Mouse (Mus musculus): ENCODE measurements around the gene Gdf15. TPM values are rescaled to one million over a fixed set of nuclear protein-coding genes. Genes with fewer than 3 reads are reported as not detected.
A peak's percentile ranks its signal among the peaks of the same experiment; 100 is the strongest.

Gdf15 gene
- polyA plus RNA-seq, 1 experiment from 2014 or later: 0.17 TPM

DNA sequence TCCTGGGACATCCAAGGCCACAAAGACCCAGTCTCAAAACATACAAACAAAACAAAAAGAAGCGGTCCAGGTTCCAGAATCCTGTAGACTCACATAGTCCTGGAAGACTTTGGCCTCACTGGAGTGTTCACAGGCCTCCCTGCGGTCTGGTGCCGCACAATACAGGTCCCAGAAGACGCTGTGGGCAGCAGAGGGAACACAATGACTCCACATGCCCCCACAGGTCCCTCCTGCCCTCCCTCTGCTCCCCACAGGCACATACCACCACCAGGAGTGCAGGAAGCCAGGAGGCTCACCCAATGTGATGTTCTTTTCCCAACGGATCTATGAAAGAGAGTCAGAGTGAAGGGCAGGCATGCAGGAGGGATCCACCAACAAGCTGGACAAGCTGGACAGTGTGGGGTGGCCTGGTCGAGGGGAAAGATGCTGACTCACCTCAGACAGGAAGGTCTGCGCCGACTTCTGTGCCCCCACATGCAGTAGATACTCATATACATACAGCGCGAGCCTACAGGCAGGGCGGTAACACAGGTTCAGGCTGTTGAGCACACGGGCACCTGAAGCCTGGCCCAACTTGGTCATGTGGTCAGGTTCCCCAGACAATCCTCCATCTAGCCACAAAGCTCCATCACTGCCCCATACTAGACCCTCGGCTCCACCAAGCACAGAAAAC, 30.0 kb downstream of the Gdf15 start:
- Histone ChIP-seq H3K4me2 (replicated peaks; ENCODE audit: low read depth, low read length) (no peak overlapping the region), H3K27me3 (ENCODE audit: control insufficient read depth, insufficient read depth, low read length) (no peaks in the 10 kb centered on the region), H3K9me3 (ENCODE audit: control insufficient read depth, low read depth, low read length) (peaks cover 4% of the 10 kb centered on the region; the same call in 1 of the 2 replicates), H3K27ac (ENCODE audit: low read length) (no peak overlapping the region), H3K4me3 (ENCODE audit: low read depth, low read length) (no peak overlapping the region), H3K4me1 (ENCODE audit: control insufficient read depth, insufficient read depth, low read length) (peaks cover 42% of the 10 kb centered on the region; the same call in 1 of the 2 replicates), H3K36me3 (ENCODE audit: control insufficient read depth, insufficient read depth, low read length) (peaks cover 12% of the 10 kb centered on the region; the same call in 1 of the 2 replicates), H3K9ac (replicated peaks; ENCODE audit: low read depth, low read length) (no peak overlapping the region)
- ATAC-seq (ENCODE audit: insufficient number of reproducible peaks, insufficient read depth, low FRiP score, low read depth): no peak
- WGBS: 94% methylated on average over 13 of the region's 13 CpGs

DNA sequence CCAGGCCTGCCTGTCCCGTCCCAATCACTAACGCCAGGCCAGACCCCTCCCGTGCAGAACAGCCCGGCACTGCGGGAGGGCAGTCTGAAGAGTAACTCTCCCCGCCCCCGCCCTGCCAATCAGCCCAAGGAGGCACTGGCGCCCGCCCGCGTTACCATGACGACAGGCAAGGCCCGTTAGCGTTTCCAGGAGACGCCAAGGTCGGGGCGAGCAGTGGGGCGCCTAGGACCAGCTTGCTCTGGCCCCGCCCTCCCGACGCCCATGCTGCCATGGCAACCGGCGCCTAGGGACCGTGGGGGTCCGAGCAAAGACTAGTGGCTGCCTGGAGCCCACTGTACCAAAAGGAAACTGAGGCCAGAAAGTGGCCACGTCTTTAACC, 31.0 kb downstream of the Gdf15 start:
- H3K9me3 ChIP-seq (ENCODE audit: control insufficient read depth, low read depth, low read length): peaks cover 4% of the 10 kb centered on the region; the same call in 1 of the 2 replicates
- no peak overlapping the region for H3K4me3 ChIP-seq (ENCODE audit: low read depth, low read length)
- H3K36me3 ChIP-seq (ENCODE audit: control insufficient read depth, insufficient read depth, low read length): peaks cover 18% of the 10 kb centered on the region; the same call in 1 of the 2 replicates
- peaks cover 45% of the 10 kb centered on the region; the same call in 1 of the 2 replicates for H3K4me1 ChIP-seq (ENCODE audit: control insufficient read depth, insufficient read depth, low read length)
- no peaks in the 10 kb centered on the region for H3K27me3 ChIP-seq (ENCODE audit: control insufficient read depth, insufficient read depth, low read length)
- peak overlapping the region; percentile 55; the same call in 1 of the 2 replicates for H3K27ac ChIP-seq (ENCODE audit: low read length)
- 2% methylated on average over 26 of the region's 26 CpGs for WGBS
- no peak overlapping the region for H3K9ac ChIP-seq (replicated peaks; ENCODE audit: low read depth, low read length)
- peak overlapping the region; percentile 40 for H3K4me2 ChIP-seq (replicated peaks; ENCODE audit: low read depth, low read length)
- ATAC-seq (ENCODE audit: insufficient number of reproducible peaks, insufficient read depth, low FRiP score, low read depth): peak; percentile 49; the same call in 1 of the 2 replicates

DNA sequence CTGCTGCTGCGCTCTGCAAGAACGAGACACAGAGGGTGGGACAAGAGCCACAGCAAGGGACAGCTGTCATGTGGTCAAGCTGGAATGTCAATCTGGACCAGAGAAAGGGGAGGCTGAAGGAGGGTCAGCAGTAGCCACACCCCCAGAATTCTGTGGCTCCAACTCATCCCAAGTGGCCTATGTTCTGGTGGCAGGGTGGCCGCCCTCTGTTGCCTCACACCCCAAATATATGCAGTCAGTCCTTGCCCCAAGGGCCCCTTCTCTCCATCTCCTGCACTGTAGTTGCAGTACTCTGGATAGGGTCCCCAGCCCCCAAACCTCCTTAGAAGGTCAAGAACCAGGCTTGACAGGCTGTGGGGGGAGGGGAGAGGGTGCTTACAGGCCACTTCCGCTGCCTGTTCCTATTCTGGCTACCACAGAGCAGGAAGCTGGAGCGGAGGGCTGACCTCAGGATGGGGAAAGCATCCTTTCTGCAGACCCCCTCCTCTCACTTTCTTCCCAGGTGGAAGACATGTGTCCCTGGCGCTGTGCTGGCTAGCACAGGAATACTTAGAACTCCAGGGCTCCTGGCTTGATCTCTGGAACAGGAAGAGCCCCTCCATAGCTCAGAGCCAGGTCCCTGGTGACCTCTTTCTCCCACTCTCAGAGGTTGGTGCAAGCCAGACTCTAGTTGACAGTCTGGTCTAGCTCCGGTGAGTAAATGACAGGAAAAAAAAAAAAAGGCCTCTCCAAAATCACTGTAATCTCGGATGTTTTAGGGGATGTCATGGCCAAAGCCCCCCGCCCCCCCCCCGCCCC, 31.6 kb downstream of the Gdf15 start:
- peaks cover 4% of the 10 kb centered on the region; the same call in 1 of the 2 replicates for H3K9me3 ChIP-seq (ENCODE audit: control insufficient read depth, low read depth, low read length)
- peak overlapping the region; percentile 40 for H3K4me2 ChIP-seq (replicated peaks; ENCODE audit: low read depth, low read length)
- no peak for ATAC-seq (ENCODE audit: insufficient number of reproducible peaks, insufficient read depth, low FRiP score, low read depth)
- H3K4me3 ChIP-seq (ENCODE audit: low read depth, low read length): no peak overlapping the region; the same call in 1 of the 2 replicates
- peaks cover 23% of the 10 kb centered on the region; the same call in 1 of the 2 replicates for H3K36me3 ChIP-seq (ENCODE audit: control insufficient read depth, insufficient read depth, low read length)
- H3K27me3 ChIP-seq (ENCODE audit: control insufficient read depth, insufficient read depth, low read length): no peaks in the 10 kb centered on the region
- 24% methylated on average over 10 of the region's 10 CpGs for WGBS
- peak overlapping the region; percentile 55; the same call in 1 of the 2 replicates for H3K27ac ChIP-seq (ENCODE audit: low read length)
- H3K4me1 ChIP-seq (ENCODE audit: control insufficient read depth, insufficient read depth, low read length): peaks cover 45% of the 10 kb centered on the region; the same call in 1 of the 2 replicates
- no peak overlapping the region for H3K9ac ChIP-seq (replicated peaks; ENCODE audit: low read depth, low read length)

DNA sequence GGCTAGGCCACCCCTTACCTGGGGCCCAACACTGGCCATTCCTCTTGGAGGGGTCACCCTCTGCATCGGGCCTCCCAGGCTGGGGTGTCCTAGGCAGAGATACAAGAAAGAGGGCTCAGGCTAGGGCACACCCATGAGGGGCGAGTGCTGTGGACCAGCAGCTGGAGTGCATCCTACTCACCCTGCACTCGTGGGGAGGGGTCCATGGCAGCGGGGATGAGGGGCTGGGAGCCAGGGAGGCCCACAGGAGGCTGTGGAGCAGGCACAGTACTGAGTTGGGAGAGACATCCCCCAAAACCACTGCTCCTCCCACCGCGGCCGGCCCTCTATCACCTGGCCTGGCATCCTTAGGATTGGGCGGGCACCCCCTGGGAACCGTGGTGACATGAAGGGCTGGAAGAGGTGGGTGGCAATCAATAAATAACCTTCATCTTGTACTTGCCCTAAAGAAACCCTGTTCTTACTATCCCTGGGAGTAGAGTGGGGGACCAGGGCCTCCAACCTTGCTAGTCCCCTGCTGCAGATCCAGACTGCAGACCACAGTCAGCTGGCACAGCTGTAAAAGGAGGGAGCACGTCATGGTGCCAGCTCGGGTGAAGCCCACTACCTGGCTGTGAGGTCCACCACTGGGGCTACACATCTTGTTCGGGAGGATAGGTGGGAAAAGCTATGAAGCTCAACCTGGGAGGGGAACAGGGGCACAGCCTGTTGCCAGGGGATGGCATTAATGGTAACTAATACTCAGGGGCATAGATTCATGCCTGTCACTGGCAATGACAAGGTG, 32.6 kb downstream of the Gdf15 start:
- Histone ChIP-seq H3K4me3 (ENCODE audit: low read depth, low read length) (no peak overlapping the region), H3K27ac (ENCODE audit: low read length) (no peak overlapping the region; the same call in 1 of the 2 replicates), H3K9ac (replicated peaks; ENCODE audit: low read depth, low read length) (no peak overlapping the region), H3K27me3 (ENCODE audit: control insufficient read depth, insufficient read depth, low read length) (no peaks in the 10 kb centered on the region), H3K4me1 (ENCODE audit: control insufficient read depth, insufficient read depth, low read length) (peaks cover 45% of the 10 kb centered on the region; the same call in 1 of the 2 replicates), H3K36me3 (ENCODE audit: control insufficient read depth, insufficient read depth, low read length) (peaks cover 23% of the 10 kb centered on the region; the same call in 1 of the 2 replicates), H3K4me2 (replicated peaks; ENCODE audit: low read depth, low read length) (no peak overlapping the region), H3K9me3 (ENCODE audit: control insufficient read depth, low read depth, low read length) (peaks cover 4% of the 10 kb centered on the region; the same call in 1 of the 2 replicates)
- 65% methylated on average over 12 of the region's 12 CpGs for WGBS
- ATAC-seq (ENCODE audit: insufficient number of reproducible peaks, insufficient read depth, low FRiP score, low read depth): no peak

DNA sequence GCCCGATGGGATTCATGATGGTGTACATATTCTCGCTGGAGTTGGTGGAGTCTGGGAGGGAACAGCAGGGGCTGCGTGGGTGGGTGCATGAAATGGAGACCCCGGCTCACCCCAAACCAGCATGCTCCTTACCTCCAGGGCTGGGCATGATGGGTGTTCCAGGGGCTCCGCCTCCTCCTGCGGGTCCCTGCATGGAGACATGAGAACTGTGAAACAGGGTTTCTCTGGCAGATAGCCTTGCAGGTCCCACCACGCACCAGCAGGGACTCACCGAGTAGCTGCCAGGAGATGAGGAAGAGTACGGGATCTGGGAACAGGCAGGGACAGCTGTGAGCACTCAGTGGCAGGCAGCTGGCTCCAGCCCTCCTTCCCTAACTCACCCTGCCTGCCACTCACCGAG, 33.5 kb downstream of the Gdf15 start:
- H3K36me3 ChIP-seq (ENCODE audit: control insufficient read depth, insufficient read depth, low read length): peaks cover 23% of the 10 kb centered on the region; the same call in 1 of the 2 replicates
- no peak overlapping the region; the same call in 1 of the 2 replicates for H3K9ac ChIP-seq (replicated peaks; ENCODE audit: low read depth, low read length)
- H3K4me1 ChIP-seq (ENCODE audit: control insufficient read depth, insufficient read depth, low read length): peaks cover 45% of the 10 kb centered on the region; the same call in 1 of the 2 replicates
- 19% methylated on average over 9 of the region's 10 CpGs for WGBS
- H3K4me2 ChIP-seq (replicated peaks; ENCODE audit: low read depth, low read length): peak overlapping the region; percentile 59
- H3K4me3 ChIP-seq (ENCODE audit: low read depth, low read length): peak overlapping the region; percentile 35; the same call in 1 of the 2 replicates
- H3K27ac ChIP-seq (ENCODE audit: low read length): peak overlapping the region; percentile 7; the same call in 1 of the 2 replicates
- peaks cover 4% of the 10 kb centered on the region; the same call in 1 of the 2 replicates for H3K9me3 ChIP-seq (ENCODE audit: control insufficient read depth, low read depth, low read length)
- no peak for ATAC-seq (ENCODE audit: insufficient number of reproducible peaks, insufficient read depth, low FRiP score, low read depth)
- H3K27me3 ChIP-seq (ENCODE audit: control insufficient read depth, insufficient read depth, low read length): no peaks in the 10 kb centered on the region

DNA sequence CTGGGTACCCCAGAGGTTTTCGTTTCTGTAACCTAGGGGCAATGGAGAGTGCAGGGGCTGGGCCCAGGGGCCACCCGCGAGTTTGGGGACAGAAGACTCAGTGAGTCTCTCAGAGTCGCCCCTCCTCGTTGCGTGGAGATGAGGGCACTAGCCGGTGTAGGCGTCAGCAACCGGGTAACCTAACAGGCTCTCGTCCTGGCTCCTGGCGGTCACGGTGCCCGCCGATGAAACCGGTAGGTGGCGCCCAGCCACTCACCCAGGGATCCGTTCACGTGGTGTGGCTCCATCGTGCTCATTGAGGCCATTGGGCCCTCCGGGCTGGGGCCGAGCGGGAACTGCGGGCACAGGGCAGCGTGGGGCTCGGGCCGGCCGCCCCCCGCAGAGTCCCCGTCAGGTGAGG, 34.0 kb downstream of the Gdf15 start:
- ATAC-seq (ENCODE audit: insufficient number of reproducible peaks, insufficient read depth, low FRiP score, low read depth): 0 out of 2 replicates have a peak, but pooled peaks have one; percentile 9
- Histone ChIP-seq H3K27me3 (ENCODE audit: control insufficient read depth, insufficient read depth, low read length) (no peaks in the 10 kb centered on the region), H3K4me2 (replicated peaks; ENCODE audit: low read depth, low read length) (peak overlapping the region; percentile 59), H3K4me1 (ENCODE audit: control insufficient read depth, insufficient read depth, low read length) (peaks cover 50% of the 10 kb centered on the region), H3K9me3 (ENCODE audit: control insufficient read depth, low read depth, low read length) (peaks cover 4% of the 10 kb centered on the region; the same call in 1 of the 2 replicates), H3K27ac (ENCODE audit: low read length) (0 out of 2 replicates have a peak overlapping the region, but pooled peaks have one; percentile 17), H3K9ac (replicated peaks; ENCODE audit: low read depth, low read length) (peak overlapping the region; percentile 15; the same call in 1 of the 2 replicates), H3K4me3 (ENCODE audit: low read depth, low read length) (peak overlapping the region; percentile 35), H3K36me3 (ENCODE audit: control insufficient read depth, insufficient read depth, low read length) (peaks cover 23% of the 10 kb centered on the region; the same call in 1 of the 2 replicates)
- WGBS: 3% methylated on average over 28 of the region's 29 CpGs

DNA sequence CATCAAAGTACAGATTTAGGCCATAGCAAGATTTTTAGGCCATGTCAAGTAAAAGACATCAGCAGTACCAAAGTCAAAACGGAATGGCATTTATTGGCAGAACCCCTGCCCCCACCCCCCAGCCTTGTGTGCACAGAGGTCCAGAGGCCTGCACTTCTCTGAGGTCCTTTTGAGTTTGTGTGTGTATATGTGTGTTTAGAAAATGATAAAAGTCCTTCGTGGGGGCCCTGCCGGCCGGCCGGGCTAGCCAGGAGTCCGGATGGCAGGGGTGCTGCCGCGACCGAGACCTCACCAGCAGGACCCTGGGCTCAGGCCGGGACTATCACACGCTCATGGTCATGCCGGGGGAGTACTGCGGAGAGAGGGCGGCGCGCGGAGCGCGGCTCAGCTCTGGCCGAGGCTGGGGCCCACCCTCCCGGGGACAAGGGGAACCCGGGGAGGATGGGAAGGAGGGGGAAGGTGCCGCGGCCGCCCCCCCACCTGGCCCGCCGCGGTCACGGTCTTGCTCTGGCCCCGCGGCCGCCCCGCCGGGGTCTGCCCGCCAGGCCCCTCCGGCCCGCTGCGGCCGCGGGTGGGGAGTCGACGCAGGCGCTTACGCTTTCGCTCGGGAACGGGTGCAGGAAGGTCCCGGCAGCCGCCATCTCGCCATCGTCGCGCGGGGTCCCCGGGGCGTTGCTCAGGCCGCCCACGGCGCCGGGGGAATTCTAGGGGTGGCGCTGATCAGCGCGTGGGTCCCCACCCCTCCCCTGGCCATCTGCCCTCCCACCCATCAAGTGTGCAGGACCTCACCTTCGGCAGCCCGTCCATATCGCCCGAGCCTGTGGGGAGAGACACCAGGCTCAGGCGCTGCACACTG, 34.6 kb downstream of the Gdf15 start:
- peaks cover 19% of the 10 kb centered on the region; the same call in 1 of the 2 replicates for H3K36me3 ChIP-seq (ENCODE audit: control insufficient read depth, insufficient read depth, low read length)
- peak overlapping the region; percentile 59 for H3K4me2 ChIP-seq (replicated peaks; ENCODE audit: low read depth, low read length)
- H3K9ac ChIP-seq (replicated peaks; ENCODE audit: low read depth, low read length): peak overlapping the region; percentile 15; the same call in 1 of the 2 replicates
- 0 out of 2 replicates have a peak overlapping the region, but pooled peaks have one; percentile 17 for H3K27ac ChIP-seq (ENCODE audit: low read length)
- WGBS: 8% methylated on average over 51 of the region's 68 CpGs
- peak overlapping the region; percentile 35 for H3K4me3 ChIP-seq (ENCODE audit: low read depth, low read length)
- H3K4me1 ChIP-seq (ENCODE audit: control insufficient read depth, insufficient read depth, low read length): peaks cover 56% of the 10 kb centered on the region
- H3K9me3 ChIP-seq (ENCODE audit: control insufficient read depth, low read depth, low read length): peaks cover 4% of the 10 kb centered on the region; the same call in 1 of the 2 replicates
- H3K27me3 ChIP-seq (ENCODE audit: control insufficient read depth, insufficient read depth, low read length): no peaks in the 10 kb centered on the region
- ATAC-seq (ENCODE audit: insufficient number of reproducible peaks, insufficient read depth, low FRiP score, low read depth): no peak

All from stomach, embryonic 14.5 days (tissue).